Mouse (Mus musculus) left cerebral cortex, postnatal 36 days (tissue): ENCODE data around the gene Atp1a3. TPM values are rescaled to one million over a fixed set of nuclear protein-coding genes. Genes with fewer than 3 reads are reported as not detected.

Experiments used
- DNase-seq, 2 experiments: peaks; one replicate each; pipeline ENCODE4 v3.0.0; 2021 to 2022; ENCODE audit warnings: low spot score in 2 of 2, mixed read lengths in 1 of 2
- intact Hi-C: fragments of 180-260 bp; cut with DNase I; formaldehyde crosslinking; loops from one replicate; pipeline ENCODE4 v1.15.1; 2025
- total RNA-seq, 2 experiments: library from RNA; stranded (reverse); gene quantifications; 2 replicates each; pipeline ENCODE4 v1.2.3; 2021

Atp1a3 gene
- total RNA-seq, 2 experiments from 2014 or later, result 2,106 to 2,179 TPM

DNA sequence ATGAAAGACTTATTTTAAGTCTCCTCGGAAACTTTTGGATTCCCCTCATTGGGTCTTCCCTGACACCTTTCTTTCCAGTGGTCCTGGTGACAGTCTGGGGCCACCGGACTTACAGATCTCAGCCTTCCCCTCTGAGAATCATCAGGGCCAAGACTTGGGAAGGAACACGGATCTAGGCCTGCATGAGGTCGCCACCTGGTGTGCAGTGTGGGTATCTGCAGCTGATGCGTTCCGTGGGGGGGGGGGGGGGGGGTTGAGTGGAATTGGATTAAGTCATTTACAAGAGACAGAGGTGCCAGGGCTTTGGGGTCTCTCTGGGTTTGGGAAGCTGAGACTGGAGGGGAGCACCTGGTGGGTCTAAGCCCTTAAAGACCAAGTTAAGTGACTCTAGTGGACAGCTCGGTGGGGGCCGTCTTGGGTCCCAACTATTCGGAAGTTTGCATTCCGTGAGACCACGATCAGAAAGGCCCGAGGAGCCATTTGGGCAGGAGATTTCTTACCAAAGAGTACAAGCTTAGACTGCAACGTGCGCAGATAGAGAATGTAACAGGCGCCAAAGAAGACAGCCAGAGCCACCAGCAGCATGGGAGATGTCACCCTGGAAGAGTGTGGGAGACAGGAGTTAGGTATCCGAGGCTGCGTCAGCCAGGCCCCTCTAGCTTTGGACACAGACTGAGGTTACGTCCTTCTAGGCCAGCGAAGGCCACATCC, 34.3 kb downstream of the Atp1a3 start:
- DNase-seq, result no peak
- intact Hi-C loops, result no loop called here

DNA sequence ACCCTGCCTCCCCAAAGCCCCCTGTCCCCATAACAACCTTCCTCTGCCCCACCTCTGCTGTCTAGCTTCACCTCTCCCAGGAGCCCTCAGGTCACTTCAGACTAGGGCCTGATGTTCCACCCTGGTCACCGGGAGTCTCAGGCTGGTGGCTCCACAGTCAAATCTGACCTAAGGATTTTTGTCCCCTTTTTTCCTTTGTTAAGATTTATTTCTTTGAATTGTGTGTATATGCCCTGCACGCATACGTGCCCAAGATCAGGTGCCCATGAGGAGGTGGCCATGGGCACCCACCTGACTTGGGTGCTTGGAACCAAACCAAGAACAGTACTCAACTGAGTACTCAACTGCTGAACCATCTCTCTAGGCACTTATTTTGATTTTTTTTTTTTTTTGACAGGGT, 35.4 kb downstream of the Atp1a3 start:
- DNase-seq, result no peak
- intact Hi-C loops, result no loop called here

DNA sequence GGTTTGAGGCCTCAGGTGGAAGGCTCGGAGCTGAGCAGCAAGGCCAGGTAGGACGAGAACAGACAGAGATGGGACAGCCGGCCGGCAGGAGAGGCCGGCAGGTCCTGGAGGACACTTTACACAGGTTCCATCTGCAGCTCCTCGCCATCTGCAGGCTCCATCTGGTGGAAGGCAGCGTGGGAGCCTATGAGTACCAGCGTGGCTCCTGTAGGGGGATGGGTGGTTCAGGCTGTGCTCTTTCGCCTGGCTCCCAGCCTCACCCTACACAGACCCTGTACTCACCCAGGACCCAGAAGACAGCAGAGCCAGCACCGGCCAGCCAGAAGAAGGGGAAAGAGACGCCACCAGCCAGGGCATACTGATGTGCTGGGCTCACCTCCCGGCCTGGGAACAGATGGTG, 36.0 kb downstream of the Atp1a3 start:
- peak; percentile 58 to 68 for DNase-seq

DNA sequence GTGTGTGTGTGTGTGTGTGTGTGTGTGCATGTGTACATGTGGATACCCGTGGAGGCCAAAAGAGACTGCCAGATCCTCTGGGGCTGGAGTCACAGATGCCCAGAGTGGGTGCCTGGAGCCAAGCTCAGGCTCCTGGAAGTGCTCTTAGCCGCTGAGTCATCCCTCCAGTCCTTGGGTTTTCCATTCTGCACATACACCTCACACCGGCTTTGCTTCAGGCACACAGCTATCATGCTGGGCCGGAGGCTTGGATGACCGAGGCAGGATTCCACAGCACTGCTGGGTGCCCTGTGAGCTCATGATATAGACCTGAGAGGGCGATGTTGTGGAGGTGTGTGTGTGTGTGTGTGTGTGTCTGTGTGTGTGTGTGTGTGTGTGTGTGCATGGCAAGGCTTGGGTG, 37.3 kb downstream of the Atp1a3 start:
- no peak for DNase-seq
- intact Hi-C loops, result loop anchor here (10.0 kb wide), 1 partner anchor 154 kb away; no protein-coding TSS in a partner anchor

More for the DNA sequence above, 36.0 kb downstream of the Atp1a3 start:
- intact Hi-C loops, result loop anchor here (10.0 kb wide), 1 partner anchor 155 kb away; no protein-coding TSS in a partner anchor

DNA sequence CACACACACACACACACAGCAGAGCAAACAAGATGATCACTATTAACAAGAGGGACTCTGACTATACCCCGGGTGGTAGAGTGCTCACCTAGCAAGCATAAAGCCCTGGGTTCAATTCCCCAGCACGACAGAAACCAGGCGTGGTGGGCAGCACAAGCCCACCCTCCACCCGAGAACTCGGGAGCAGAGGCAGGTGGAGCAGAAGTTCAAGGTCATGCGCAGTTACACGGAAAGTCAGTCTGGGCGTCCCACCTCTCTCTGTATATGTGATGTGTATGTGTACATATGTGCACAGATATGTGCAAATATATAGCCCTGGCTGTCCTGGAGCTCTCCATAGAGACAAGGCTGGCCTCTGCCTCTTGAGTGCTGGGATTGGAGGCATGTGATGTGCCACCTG, 37.8 kb downstream of the Atp1a3 start:
- DNase-seq, result no peak
- intact Hi-C loops, result loop anchor here (10.0 kb wide), 1 partner anchor 153 kb away; no protein-coding TSS in a partner anchor

DNA sequence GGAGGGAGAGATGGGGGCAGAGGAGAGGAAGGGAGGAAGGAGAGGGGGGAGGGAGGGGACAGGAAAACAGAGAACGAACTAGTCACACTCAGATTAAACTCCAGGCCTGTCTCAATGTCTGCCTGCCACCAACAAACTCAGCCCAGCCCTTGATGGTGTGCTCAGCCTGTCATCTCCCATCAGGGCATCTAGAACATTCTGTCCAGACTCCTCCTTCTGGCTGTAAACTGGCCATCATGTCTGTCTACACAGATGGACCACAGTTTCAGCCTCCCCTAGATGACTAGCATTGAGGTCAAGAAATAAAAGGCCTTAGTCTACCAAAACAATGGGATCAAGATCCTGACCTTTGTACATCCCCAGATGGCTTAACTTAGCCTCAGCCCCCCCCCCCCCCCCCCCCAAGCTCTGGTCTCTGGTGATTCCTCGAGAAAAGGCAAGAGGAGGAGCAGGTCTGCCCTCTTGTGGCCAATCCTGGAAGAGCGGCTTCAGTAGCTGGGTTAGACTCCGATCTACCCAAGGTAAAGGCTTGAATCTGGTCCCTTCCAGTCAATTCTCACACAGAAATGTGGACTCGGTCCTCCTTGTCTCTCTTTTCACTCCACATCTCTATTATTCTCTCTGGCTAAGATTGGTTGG, 40.7 kb downstream of the Atp1a3 start:
- peak; percentile 75 to 82 for DNase-seq
- intact Hi-C loops, result loop anchor here (2.0 to 10.0 kb wide), 2 partner anchors 74 to 150 kb away; no protein-coding TSS in a partner anchor

DNA sequence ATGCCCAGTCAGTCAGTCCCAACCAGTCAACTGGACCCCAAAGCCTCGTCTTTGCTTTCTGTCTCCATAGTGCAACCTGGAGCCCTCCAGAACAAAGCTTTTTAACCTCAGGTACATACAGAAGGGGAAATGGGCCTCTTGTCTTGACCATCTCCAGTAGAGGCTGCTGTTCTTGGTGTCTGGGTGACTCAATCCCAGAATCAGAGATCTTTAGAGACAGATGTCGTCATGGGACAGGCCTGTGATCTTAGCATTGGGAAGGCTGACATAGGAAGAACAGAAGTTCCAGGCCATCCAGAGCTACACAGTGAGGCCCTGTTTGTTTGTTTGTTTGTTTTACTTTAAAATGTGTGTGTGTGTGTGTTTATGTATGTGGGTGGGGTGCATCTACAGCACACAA, 41.5 kb downstream of the Atp1a3 start:
- intact Hi-C loops, result loop anchor here (2.0 to 10.0 kb wide), 2 partner anchors 73 to 149 kb away; no protein-coding TSS in a partner anchor
- no peak for DNase-seq

DNA sequence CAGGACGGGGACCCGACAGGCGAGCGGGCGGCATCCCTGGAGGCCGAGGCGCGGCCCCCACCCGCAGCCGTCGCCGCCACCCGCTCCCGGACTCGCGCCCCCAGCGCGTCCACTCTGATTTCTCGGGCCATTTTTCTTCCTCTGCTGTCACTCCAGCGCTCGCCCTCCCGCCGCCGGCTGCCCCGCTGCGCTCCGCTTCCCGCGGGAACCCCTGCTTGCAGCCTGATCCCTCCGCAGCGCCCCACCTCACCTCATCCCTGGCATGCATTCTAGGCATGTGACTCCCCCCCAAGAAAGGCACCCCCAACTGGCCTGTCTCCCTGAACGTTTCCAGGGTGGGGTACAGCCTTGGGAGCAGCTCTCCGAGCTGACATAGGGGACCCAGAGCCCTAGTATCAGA, 50.5 kb downstream of the Atp1a3 start:
- DNase-seq, result no peak
- intact Hi-C loops, result no loop called here

DNA sequence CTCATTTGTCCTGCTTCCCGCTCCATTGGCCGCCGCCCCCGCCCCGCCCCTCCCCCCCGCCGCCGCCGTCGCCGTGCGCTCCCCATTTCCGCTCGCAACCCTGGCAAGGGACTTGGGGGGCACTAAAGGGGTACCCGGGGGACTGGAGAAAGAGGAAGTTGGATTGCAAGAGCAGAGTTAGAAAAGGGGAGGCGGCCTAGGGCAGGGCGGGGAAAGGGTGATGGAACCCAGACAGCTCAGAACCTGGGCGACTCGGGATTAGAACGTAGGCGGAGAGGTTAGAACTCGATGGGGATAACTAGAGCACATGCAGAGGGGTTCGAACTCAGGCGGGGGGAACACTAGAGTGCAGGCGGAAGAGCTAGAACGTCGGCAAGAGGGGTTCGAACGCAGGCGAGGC, 51.3 kb downstream of the Atp1a3 start:
- intact Hi-C loops, result no loop called here
- DNase-seq, result no peak

DNA sequence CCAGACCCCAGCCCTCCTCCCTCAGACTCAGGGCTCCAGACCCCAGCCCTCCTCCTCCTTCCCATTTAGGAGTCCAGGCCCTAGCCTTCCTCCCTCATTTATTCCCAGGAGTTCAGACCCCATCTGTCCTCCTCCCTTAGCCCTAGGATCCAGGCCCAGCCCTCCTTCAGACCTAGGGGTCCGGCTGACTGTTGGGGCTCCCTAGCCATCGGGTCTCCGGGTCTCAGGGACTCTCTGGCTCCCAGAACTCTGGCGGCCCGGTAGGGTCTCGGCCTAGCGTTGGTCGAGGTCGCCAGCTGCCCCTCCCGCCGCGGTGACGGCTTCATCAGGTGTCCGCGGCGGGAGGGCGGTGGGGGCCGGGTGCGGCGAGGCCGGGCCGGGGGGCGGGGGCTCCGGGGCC, 51.8 kb downstream of the Atp1a3 start:
- intact Hi-C loops, result no loop called here
- no peak for DNase-seq

DNA sequence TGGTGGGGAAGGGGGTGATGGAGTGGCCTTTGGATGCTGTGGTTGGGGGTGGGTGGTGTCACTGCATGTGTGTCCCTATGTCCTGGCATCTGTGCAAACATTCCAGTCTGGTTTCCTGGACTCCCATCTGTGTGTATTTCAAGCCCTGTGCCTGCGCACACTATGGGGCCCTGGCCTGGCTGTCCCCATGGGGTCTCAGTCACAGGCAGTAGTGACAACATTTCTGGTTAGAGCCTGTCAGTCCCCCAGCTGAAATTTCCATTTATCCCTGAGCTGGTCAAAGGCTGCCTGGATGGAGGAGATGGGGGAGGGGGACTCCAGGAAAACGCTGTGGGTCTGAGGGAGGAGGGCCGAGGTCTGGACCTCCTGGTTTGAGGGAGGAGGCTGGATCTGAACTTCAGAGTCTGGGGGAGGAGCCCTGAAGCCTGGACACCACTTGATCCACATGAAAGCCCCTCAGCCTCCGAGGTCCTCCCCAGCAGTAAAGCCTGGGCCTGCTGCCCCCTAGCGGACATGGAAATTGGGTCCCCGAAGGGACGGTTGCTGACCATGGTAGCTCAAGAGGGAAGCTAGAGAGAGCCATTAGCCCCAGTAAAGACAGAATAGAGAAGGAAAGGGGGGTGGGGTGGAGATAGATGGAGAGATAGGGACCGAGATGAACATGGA, 55.7 kb downstream of the Atp1a3 start:
- peak; percentile 29 to 39 for DNase-seq
- intact Hi-C loops, result no loop called here

DNA sequence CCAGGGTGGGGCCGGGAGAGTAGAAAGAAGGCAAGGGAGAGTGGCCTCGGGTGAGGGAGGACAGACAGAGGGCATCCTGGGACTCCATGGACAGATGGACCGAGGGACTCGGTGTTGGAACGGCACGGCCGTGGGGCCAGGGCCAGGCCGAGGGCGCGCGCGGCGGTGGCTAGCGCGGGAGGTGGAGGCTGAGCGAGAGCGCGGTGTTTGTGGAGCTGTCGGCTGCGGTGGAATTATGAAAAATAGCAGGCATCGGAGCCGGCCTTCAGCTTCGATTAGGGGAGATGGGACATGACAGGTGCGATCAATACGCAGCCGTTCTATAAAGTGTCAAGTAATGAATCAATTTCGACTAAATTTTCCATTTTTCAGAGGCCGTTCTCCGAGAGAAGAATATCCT, 57.0 kb downstream of the Atp1a3 start:
- no peak for DNase-seq
- intact Hi-C loops, result no loop called here

DNA sequence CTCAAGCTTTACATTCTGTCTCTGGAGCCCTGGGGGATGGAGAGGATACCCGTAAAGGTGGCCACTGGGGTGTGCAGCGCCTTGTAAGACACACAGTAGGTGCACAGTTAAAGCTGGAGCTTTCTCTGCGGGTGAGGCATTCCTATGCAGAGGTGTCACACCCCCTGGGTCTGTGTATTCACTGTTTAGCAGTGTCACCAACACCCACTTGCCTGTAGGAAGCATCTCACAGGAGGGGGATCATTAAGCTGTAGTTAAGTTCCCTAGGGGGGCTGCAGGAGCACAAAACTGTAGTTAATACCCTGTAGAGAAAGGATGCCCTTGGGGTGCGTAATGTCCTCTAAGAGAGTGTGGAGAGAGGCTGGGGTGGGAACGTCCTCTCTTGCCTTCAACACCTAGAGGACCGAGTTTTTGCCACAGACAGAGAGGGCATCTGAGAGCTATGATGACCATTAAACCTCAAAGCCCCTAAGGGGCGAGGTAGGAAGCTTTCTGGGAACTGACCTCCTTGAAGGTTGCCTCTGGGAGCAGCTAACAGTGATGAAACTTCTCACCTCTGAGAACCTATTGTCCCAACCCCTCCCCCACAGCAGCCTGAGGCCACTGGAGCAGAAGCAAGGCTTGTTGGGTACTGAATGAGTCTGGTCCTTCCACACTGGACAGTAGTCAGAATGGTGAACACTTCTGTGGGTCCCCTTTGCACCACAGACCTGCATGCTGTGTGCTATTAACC, 58.3 kb downstream of the Atp1a3 start:
- DNase-seq, result no peak
- intact Hi-C loops, result no loop called here

DNA sequence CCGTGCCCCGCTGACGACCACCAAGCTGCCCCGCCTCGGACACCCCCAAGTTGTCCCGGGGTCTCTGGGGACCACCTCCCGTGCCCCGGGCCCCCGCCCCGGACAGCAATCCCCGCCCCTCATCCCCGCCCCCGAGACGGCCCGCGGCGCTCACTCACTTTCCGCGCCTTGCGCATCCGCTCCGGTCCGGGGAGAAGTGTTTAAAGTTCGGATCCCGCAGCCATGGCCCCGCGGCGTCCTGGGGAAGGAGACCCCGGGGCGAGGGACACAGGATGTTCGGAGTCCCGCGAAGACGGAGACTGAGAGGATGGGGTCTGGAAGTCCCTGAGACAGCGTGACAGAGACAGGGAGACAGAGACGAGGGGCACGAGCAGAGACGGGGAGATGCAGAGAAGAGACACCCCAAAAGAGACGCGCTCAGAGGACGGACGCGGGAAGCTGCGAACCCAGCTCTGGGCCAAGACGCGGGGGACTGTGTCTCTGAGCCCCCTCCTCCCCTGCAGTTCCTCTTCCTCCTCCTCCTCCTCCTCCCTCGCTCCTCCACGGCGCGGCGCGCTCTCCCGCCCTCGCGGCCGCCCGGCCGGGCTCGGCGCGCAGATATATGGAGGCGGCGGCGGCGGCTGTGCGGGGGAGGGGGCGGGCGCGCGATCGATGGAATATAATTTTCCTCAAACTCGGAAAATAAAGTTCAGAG, 61.4 kb downstream of the Atp1a3 start, which contains the start of gene Gm4881:
Gm4881 (minus strand) TSS at position 238 of the 694 bp plus-strand sequence.
- intact Hi-C loops, result no loop called here
- no peak for DNase-seq

DNA sequence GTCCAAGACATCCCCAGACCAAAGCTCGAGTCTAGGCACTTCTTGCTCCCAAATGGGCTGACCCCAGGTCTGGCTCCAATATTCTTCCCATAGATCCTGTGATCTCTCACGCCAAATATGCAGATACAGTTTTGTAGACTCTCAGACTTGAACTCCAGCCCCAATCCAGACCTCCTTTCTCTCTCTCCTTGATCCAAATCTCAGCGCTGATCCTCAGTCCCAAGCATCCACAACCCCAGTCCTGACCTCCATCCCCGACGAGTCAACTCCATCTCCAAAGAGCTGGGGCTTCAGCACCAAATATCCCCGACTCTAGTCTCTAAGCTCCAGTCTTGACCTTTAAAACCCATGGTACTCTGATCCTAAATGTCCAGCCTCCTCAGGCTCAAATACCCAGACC, 62.1 kb downstream of the Atp1a3 start:
- intact Hi-C loops, result no loop called here
- no peak for DNase-seq

DNA sequence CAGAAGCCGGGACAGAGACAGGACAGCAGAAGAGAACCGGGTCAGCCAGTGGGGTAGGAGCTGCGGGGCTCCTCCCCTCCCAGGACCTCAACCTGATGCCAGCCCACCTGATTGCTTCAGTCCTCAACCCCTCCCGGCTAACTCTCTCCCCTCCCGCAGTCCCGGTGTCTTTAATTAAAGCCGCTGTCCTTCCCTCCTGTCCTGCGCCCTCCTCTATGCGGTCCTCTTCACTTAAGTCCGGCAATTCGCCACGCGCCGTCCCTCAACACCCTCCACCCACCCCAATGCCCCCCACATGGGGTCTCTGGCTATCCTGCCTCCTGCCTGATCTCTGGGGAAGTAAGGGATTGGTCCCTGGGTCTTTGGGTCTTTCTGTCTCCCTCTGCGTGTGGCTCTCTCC, 74.1 kb downstream of the Atp1a3 start:
- intact Hi-C loops, result no loop called here
- DNase-seq, result no peak

DNA sequence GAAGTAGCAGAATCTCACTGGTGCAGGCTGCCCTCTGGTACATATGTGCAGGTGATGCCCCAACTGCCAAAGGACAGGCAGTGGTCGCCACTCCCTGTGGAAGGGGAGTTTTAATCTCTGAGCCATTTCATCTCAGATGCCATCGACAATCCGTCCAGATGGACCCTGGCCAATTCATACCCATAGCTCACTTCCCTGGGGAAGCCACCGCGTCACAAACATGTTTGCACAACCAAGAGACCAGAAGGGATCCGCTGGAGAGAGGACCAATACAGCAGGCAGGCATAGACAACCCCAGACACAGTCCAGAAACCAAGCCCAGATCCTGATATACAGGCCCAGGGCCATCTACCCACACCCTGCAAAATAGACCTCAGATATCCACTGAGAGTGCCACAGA, 75.3 kb downstream of the Atp1a3 start:
- no peak for DNase-seq
- intact Hi-C loops, result no loop called here
